Mouse (Mus musculus): ENCODE measurements around the gene Sdhaf3.
"Not testable (repeated sequence)": the region's sequence is repeated elsewhere in the genome, so short reads cannot be mapped to it uniquely, and the experiment has no call there.

Gene Sdhaf3
- long read RNA-seq, experiment 1, full-length matches to known transcripts, result 7 of 8 reads
- long read RNA-seq, experiment 1, partial matches to known transcripts, result 0 of 8 reads
- long read RNA-seq, experiment 1, other reads (novel, unspliced or antisense), result 1 of 8 reads
- long read RNA-seq, experiment 2, full-length matches to known transcripts, result 12 of 13 reads
- long read RNA-seq, experiment 2, partial matches to known transcripts, result 0 of 13 reads
- long read RNA-seq, experiment 2, other reads (novel, unspliced or antisense), result 1 of 13 reads

- intact Hi-C loops (cut with DNase I), result no loop called here
These were observed at the start of gene Sdhaf3 for GRCm38 (mm10) chr6:6955764-6956561. TSS of gene Sdhaf3 (plus strand) at chr6:6956004.

- intact Hi-C loops (cut with DNase I), result no loop called here
These were observed 46.2 kb upstream of the Sdhaf3 start for GRCm38 (mm10) chr6:6909586-6909985.

GRCm38 (mm10) chr6:6914304-6914703 is 41.5 kb upstream of the Sdhaf3 start:
- intact Hi-C loops (cut with DNase I), result loop anchor here (10.0 kb wide), 1 partner anchor 910 kb away; no protein-coding TSS in a partner anchor

- intact Hi-C loops (cut with DNase I), result loop anchor here (5.0 to 10.0 kb wide), 2 partner anchors 910 to 1058 kb away; no protein-coding TSS in a partner anchor
These were observed 40.8 kb upstream of the Sdhaf3 start for GRCm38 (mm10) chr6:6914849-6915525.

GRCm38 (mm10) chr6:6915526-6915915 is 40.3 kb upstream of the Sdhaf3 start:
- intact Hi-C loops (cut with DNase I), result loop anchor here (5.0 to 10.0 kb wide), 2 partner anchors 911 to 1058 kb away; no protein-coding TSS in a partner anchor

GRCm38 (mm10) chr6:6917334-6917733 is 38.5 kb upstream of the Sdhaf3 start:
- intact Hi-C loops (cut with DNase I), result loop anchor here (5.0 to 10.0 kb wide), 2 partner anchors 913 to 1060 kb away; no protein-coding TSS in a partner anchor

- intact Hi-C loops (cut with DNase I), result no loop called here
These were observed 30.5 kb upstream of the Sdhaf3 start for GRCm38 (mm10) chr6:6925264-6925663.

GRCm38 (mm10) chr6:6930831-6931230 is 25.0 kb upstream of the Sdhaf3 start:
- intact Hi-C loops (cut with DNase I), result no loop called here

GRCm38 (mm10) chr6:6931507-6931906 is 24.3 kb upstream of the Sdhaf3 start:
- intact Hi-C loops (cut with DNase I), result no loop called here

- intact Hi-C loops (cut with DNase I), result loop anchor here (5.0 kb wide), 1 partner anchor 721 kb away; no protein-coding TSS in a partner anchor
These were observed 15.0 kb upstream of the Sdhaf3 start for GRCm38 (mm10) chr6:6940845-6941244.

GRCm38 (mm10) chr6:6942813-6943212 is 13.0 kb upstream of the Sdhaf3 start:
- intact Hi-C loops (cut with DNase I), result loop anchor here (2.0 to 5.0 kb wide), 2 partner anchors 178 to 719 kb away; no protein-coding TSS in a partner anchor

GRCm38 (mm10) chr6:6947650-6948049 is 8.2 kb upstream of the Sdhaf3 start:
- intact Hi-C loops (cut with DNase I), result no loop called here

GRCm38 (mm10) chr6:6955395-6955763 is 425 bp upstream of the Sdhaf3 start:
- intact Hi-C loops (cut with DNase I), result no loop called here

- intact Hi-C loops (cut with DNase I), result not testable (repeated sequence)
These were observed 3.4 kb downstream of the Sdhaf3 start for GRCm38 (mm10) chr6:6959234-6959633.

- intact Hi-C loops (cut with DNase I), result no loop called here
These were observed 41.6 kb downstream of the Sdhaf3 start for GRCm38 (mm10) chr6:6997226-6997946.

- intact Hi-C loops (cut with DNase I), result no loop called here
These were observed 42.2 kb downstream of the Sdhaf3 start for GRCm38 (mm10) chr6:6997956-6998355.

GRCm38 (mm10) chr6:6999015-6999414 is 43.2 kb downstream of the Sdhaf3 start:
- intact Hi-C loops (cut with DNase I), result no loop called here

- intact Hi-C loops (cut with DNase I), result loop anchor here (5.0 kb wide), 1 partner anchor 654 kb away; no protein-coding TSS in a partner anchor
These were observed 47.3 kb downstream of the Sdhaf3 start for GRCm38 (mm10) chr6:7003085-7003484.

GRCm38 (mm10) chr6:7004005-7004404 is 48.2 kb downstream of the Sdhaf3 start:
- intact Hi-C loops (cut with DNase I), result loop anchor here (5.0 kb wide), 1 partner anchor 653 kb away; no protein-coding TSS in a partner anchor

GRCm38 (mm10) chr6:7038087-7038486 is 82.3 kb downstream of the Sdhaf3 start:
- intact Hi-C loops (cut with DNase I), result no loop called here

- intact Hi-C loops (cut with DNase I), result no loop called here
These were observed 83.0 kb downstream of the Sdhaf3 start for GRCm38 (mm10) chr6:7038835-7039234.
